Mouse (Mus musculus): ENCODE results near the gene Clk2.
"Not testable (repeated sequence)": the region's sequence is repeated elsewhere in the genome, so short reads cannot be mapped to it uniquely, and the experiment has no call there.

Gene Clk2

GRCm38 (mm10) chr3:89161207-89161606, 3.4 kb upstream of the Clk2 start:
- DNase-seq, result not testable (repeated sequence)

- DNase-seq, result no peak
Observed at GRCm38 (mm10) chr3:89161786-89162185, 2.8 kb upstream of the Clk2 start.

GRCm38 (mm10) chr3:89163123-89163522, 1.5 kb upstream of the Clk2 start:
- DNase-seq, result no peak

GRCm38 (mm10) chr3:89163643-89164245, 851 bp upstream of the Clk2 start:
- DNase-seq, result no peak

- DNase-seq, result no peak
Observed at GRCm38 (mm10) chr3:89165268-89165870, 774 bp downstream of the Clk2 start.

DNA sequence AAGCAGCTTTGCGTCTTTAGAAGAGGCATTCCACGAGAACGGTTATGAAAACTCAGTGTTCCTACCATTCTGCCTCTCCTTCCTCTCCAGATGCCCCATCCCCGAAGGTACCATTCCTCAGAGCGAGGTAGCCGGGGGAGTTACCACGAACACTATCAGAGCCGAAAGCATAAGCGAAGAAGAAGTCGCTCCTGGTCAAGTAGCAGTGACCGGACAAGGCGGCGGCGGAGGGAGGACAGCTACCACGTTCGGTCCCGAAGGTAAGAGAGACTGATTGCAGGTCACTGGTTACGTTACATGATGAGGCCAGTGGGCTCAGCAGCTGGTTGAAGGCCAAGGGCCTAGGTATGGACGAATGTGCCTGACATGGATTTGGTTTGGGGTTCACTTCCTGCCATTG, 2.4 kb downstream of the Clk2 start:
- DNase-seq, result no peak

DNA sequence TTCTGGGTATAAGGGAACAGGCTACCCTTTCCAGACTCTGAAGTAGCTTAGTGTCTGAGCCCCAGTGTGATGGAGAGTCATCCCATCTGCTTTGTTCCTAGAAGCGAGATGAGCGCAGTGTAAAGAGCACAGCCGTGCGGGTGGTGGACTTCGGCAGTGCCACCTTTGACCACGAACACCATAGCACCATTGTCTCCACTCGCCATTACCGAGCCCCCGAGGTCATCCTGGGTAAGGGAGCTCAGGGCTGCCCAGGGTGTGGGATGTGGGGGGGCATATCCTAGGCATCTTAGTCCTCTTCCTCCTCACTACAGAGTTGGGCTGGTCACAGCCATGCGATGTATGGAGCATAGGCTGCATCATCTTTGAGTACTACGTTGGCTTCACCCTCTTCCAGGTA, 10.2 kb downstream of the Clk2 start:
- DNase-seq, result no peak

- DNase-seq, result no peak
Observed at GRCm38 (mm10) chr3:89175544-89175943, 10.9 kb downstream of the Clk2 start.

DNA sequence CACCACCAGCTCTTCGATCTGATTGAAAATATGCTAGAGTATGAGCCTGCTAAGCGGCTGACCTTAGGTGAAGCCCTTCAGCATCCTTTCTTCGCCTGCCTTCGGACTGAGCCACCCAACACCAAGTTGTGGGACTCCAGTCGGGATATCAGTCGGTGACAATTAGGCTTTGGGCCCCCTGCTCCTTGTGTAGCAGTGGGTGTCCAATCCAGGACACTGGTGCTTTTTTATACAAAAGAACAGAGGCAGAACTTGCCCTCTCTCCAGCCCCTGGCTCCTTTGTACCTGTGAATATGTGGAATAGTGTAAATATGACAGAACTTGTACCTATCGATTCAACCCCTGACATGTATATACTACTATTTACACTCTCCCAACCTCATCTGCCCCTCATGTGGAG, 11.8 kb downstream of the Clk2 start:
- no peak for DNase-seq

DNA sequence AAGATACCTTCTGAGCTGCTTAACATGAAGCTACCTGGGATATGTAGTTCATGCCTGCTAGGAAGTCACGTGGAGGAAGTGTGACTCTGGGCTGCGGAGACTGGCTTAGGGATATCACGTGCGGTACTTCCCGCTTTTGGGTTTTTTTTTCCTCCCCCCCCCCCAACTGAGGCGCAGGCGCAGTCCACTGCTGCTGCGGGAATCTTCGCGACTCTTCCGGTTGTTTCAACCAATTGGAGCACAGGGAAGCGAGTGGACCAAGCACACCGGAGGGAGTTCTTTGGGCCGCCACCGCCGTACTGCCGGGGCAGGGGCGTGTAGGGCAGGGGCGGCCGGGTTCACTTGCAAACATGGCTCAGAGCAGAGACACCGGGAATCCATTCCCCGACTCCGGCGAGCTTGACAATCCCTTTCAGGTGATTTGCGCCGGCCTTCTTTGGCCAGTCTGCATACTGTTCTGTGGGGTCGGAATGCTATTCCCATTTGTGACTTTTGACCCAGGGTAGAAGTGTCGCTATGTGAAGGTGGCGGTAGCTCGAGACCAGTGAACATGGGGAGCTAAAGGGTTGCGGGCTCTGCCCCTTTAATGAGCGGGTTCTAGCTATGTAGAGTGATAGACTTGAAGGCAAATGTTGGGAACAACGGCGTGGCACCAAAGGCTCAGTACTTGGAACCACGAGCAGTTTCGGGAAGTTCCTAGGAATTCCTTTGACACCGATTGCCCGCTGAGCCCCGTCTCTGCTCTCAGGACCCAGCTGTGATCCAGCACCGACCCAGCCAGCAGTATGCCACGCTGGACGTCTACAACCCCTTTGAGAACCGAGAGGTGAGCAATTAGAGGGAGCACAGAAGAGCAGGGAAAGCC, 12.9 kb downstream of the Clk2 start, which contains the start of gene Scamp3:
Gene Scamp3, plus strand, starts transcription at position 232 of the 865 bp plus-strand sequence.
- peak; percentile 84 to 91 for DNase-seq

DNA sequence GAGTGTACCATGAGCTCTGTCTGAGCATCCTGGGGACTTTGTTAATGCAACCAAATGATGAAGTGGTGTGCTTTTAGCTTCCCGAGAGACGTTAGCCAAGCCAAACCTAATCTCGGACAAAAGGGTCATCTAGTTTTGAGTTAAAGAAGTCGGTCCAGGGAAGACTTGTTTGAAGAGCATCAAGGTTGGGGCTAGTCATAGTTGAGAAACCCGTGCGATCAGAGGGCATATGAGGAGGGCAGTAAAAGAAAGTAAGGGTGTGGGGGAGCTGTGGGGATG, 13.5 kb downstream of the Clk2 start:
- no peak for DNase-seq

- peak in 1 of 2 experiments; percentile 23 for DNase-seq
Observed at GRCm38 (mm10) chr3:89179056-89179455, 14.5 kb downstream of the Clk2 start.

DNA sequence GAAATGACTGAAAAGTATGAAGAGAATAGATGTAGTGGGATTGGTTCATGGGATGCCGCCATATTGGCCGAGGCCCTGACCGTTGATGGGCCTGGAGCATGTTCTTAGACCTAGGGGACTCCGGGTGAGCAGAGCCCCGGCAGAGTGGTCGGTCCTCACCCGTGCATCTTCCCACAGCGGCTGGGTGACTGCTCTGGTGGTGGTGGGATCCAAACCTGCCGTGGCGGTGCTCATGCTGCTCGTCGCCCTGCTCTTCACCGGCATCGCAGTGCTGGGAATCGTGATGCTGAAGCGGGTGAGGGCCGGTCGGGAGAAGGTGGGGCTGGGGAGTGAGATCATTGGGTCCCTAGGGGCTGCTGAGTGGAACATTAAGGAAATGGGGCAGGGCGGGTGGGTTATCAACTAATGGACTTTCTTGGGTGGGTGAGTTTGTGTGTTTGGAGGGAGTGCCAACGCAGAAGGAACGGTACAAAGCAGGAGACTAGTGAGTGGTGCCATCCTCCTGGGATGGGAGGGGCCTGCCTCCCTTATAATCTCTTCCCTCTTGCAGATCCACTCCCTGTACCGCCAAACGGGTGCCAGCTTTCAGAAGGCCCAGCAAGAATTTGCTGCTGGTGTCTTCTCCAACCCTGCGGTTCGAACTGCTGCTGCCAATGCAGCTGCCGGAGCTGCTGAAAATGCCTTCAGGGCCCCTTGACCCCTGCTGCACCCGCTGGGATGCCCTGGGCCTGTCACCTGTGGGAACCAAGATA, 17.3 kb downstream of the Clk2 start:
- DNase-seq, result peak in 1 of 2 experiments; percentile 23

DNA sequence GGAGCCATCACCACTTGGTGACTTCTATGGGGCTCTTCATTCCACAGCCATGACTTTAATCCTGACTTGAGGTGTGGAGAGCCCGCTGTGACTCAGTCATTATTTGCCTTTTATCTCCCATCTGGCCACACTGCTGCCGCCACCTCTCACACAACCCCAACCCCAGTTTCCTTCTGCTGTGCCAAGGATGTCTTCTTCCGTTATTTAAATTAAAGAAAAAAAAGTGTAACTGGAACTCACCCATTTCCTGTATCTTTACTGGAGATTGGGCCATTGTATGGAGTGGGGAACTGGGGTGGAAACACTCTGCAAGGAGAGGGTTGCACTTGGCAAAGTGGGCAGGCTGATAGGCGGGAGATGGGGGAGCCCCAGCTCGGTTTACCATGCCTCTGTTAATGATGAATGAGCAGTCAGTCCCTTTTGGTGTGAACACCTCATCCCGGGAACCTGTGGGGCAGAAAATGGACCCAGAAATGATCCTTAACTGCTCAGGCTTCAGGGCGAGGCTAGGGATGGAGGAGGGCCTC, 18.0 kb downstream of the Clk2 start:
- no peak for DNase-seq

GRCm38 (mm10) chr3:89183058-89183958, 18.7 kb downstream of the Clk2 start, which contains the start of gene Fam189b:
Gene Fam189b, plus strand, starts transcription at chr3:89183143.
- peak; percentile 91 to 93 for DNase-seq

- peak; percentile 57 to 65 for DNase-seq
Observed at GRCm38 (mm10) chr3:89183959-89184315, 19.3 kb downstream of the Clk2 start.

DNA sequence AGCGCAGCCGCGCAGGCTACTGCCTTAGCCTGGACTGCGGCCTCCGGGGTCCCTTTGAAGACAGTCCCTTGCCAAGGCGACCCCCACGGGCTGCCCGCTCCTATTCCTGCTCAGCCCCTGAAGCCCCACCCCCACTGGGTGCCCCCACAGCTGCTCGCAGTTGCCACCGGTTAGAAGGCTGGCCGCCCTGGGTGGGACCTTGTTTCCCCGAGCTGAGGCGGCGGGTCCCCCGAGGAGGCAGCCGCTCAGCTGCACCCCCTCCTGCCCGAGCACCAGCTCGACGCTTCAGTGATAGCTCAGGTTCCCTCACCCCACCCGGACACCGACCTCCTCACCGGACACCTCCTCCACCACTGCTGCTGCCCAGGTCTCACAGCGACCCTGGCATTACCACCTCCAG, 22.6 kb downstream of the Clk2 start:
- no peak for DNase-seq

- DNase-seq, result no peak
Observed at GRCm38 (mm10) chr3:89187690-89188477, 23.3 kb downstream of the Clk2 start.

GRCm38 (mm10) chr3:89188478-89188875, 23.9 kb downstream of the Clk2 start:
- DNase-seq, result no peak

DNA sequence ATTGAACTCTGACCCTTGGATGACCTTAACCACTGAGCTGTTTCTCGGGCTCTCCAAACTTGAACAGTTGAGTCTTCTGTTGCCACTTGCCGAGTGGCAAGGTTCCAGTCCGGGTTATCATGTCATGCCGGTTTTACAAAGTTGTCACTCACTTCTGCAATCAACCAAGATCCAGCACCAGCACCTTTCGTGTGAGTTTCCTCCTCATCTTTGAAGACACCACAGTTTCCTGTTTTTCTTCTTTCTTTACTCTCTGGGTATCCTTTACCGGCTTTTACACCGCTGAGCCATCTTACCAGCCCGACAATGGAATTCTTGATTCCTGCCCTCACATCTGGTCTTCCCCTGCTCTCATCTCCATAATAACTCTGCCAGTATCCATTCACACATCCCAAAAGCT, 25.8 kb downstream of the Clk2 start:
- no peak for DNase-seq

- DNase-seq, result no peak
Observed at GRCm38 (mm10) chr3:89193351-89193750, 28.8 kb downstream of the Clk2 start.
